Mouse (Mus musculus) neural tube, embryonic 15.5 days (tissue): ENCODE data around the gene Gm39566. TPM values are rescaled to one million over a fixed set of nuclear protein-coding genes. Genes with fewer than 3 reads are reported as not detected.
A peak's percentile ranks its signal among the peaks of the same experiment; 100 is the strongest.

Experiments
- ATAC-seq: fragments of 200-750 bp; cut with Nextera tagmentation; 2 replicates; pipeline ENCODE4 v1.8.0; 2017; ENCODE audit warnings: mild to moderate bottlenecking, moderate TSS enrichment, moderate library complexity; ENCODE audit not compliant: low FRiP score
- H3K27ac ChIP-seq: fragments of 300-500 bp; sonication (generic); replicated peaks from 2 replicates; pipeline ENCODE4 v1.5.1; 2015; ENCODE audit warnings: mild to moderate bottlenecking, inconsistent platforms
- H3K27me3 ChIP-seq: fragments of 300-500 bp; sonication (generic); replicated peaks from 2 replicates; pipeline ENCODE4 v1.6.1; 2015; ENCODE audit warnings: inconsistent platforms
- H3K36me3 ChIP-seq: fragments of 300-500 bp; sonication (generic); 2 replicates; pipeline ENCODE4 v1.6.1; 2015; ENCODE audit warnings: inconsistent platforms
- H3K4me1 ChIP-seq: fragments of 300-500 bp; sonication (generic); 2 replicates; pipeline ENCODE4 v1.6.1; 2015; ENCODE audit warnings: inconsistent platforms
- H3K4me2 ChIP-seq: fragments of 300-500 bp; sonication (generic); 2 replicates; pipeline ENCODE4 v1.6.1; 2015; ENCODE audit warnings: inconsistent platforms, mild to moderate bottlenecking, moderate library complexity
- H3K4me3 ChIP-seq: fragments of 300-500 bp; sonication (generic); replicated peaks from 2 replicates; pipeline ENCODE4 v1.5.1; 2015; ENCODE audit warnings: mild to moderate bottlenecking, inconsistent platforms
- H3K9ac ChIP-seq: fragments of 300-500 bp; sonication (generic); replicated peaks from 2 replicates; pipeline ENCODE4 v1.6.1; 2015; ENCODE audit warnings: mild to moderate bottlenecking, inconsistent platforms
- H3K9me3 ChIP-seq: fragments of 300-500 bp; sonication (generic); replicated peaks from 2 replicates; pipeline ENCODE4 v1.6.1; 2016; ENCODE audit warnings: inconsistent platforms
- WGBS: fragments of 180-500 bp; shearing (Covaris S2); methylation state at CpG from one replicate; pipeline ENCODE4 v1.1.7; 2015; ENCODE audit warnings: mixed read lengths; 5-methylcytosine and 5-hydroxymethylcytosine counted together
- polyA plus RNA-seq: library from polyadenylated mRNA; unstranded; fragments of >200 nt; fragmentation: Nextera tagmentation; extraction: Ambion mirVana; gene quantifications from 2 replicates; pipeline ENCODE4 v1.2.1, GENCODE M21; 2015

Gm39566 gene
- polyA plus RNA-seq, 1 experiment from 2014 or later, result not detected

DNA sequence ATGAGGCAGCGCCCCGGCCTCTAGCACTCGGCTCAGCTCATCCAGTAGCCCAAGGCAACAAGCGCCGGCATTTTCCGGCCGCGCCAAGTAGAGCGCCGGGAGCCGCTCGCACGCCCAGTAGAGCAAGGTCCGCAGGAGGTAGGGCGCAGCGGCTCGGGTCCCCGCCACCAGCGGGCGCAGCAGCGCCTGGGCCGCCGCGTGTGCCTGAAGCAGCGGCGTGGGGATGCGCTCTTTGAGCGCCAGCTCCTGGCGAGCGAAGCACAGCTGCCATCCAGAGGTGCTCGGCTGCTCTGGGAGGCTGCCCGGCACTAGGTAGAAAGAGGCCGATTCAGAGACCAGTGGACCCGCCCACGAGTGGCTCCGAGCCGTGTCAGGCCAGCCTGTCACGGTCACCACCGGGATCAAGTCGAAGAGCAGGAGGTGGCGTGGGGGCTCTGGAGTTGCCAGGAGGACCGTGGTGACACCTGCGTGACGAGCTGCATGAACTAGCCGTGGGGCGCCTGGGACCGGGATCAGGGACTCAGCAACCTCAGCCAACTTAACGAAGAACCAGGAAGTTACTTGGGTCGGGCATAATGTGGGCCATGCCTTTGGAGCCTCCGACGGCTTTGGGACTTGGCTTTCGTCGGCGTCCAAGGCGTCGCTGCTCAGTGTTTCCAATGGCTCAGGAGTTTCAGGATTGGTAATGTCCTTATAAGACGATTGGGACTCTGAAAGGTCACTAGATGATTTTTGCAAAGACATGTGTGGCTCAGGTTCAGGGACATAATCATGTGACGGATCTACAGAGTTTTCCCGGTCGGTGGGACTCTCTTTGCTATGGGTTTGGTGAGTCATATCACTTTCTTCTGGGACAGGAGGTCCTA lies 11.1 kb downstream of the Gm39566 start:
- ATAC-seq, result peak; percentile 14; the same call in 1 of the 2 replicates
- H3K4me3 ChIP-seq, result peak overlapping the region; percentile 63
- 1% methylated on average over 60 of the region's 60 CpGs for WGBS
- peak overlapping the region; percentile 87 for H3K4me2 ChIP-seq
- H3K9ac ChIP-seq, result peak overlapping the region; percentile 57
- peak overlapping the region; percentile 94 for H3K27ac ChIP-seq
- peaks cover 64% of the 10 kb centered on the region for H3K4me1 ChIP-seq
- H3K36me3 ChIP-seq, result no peaks in the 10 kb centered on the region
- peaks cover 21% of the 10 kb centered on the region for H3K27me3 ChIP-seq
- H3K9me3 ChIP-seq, result no peaks in the 10 kb centered on the region

- WGBS, result 2% methylated on average over 12 of the region's 12 CpGs
- H3K27me3 ChIP-seq, result peaks cover 21% of the 10 kb centered on the region
- peaks cover 67% of the 10 kb centered on the region for H3K4me1 ChIP-seq
- peak overlapping the region; percentile 87 for H3K4me2 ChIP-seq
- peak overlapping the region; percentile 57 for H3K9ac ChIP-seq
- no peaks in the 10 kb centered on the region for H3K36me3 ChIP-seq
- peak overlapping the region; percentile 63 for H3K4me3 ChIP-seq
- H3K9me3 ChIP-seq, result no peaks in the 10 kb centered on the region
- no peak for ATAC-seq
- H3K27ac ChIP-seq, result peak overlapping the region; percentile 94
Measured at GRCm38 (mm10) chr11:69803328-69803727, 11.8 kb downstream of the Gm39566 start.

DNA sequence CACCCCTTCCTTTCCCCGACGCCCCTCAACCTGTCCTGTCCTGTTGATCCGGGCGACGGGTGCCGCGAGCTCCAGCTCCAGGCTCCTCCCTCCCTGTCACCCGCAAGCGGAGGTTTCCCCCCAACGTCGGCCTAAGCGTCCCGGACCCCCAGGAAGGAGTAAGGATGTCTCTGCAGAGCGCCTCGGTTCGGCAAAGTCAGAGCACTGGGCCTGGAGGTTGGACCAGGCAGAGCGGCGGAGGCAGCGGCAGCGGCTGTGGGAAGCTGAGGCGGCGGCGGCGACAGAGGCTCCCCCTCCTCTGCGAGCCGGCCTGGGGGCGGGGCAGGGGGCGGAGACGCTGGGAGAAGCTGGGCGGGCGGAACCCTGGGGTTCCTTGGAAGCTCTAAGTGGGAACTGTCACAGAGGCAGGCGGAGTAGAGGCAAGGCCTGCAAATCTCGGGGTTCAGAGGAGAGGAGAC lies 12.4 kb downstream of the Gm39566 start:
- Histone ChIP-seq H3K27ac (peak overlapping the region; percentile 94), H3K9me3 (no peaks in the 10 kb centered on the region), H3K4me1 (peaks cover 67% of the 10 kb centered on the region), H3K4me2 (peak overlapping the region; percentile 87), H3K9ac (peak overlapping the region; percentile 57), H3K36me3 (no peaks in the 10 kb centered on the region), H3K4me3 (peak overlapping the region; percentile 63), H3K27me3 (peaks cover 25% of the 10 kb centered on the region)
- ATAC-seq, result peak; percentile 32
- under 1% methylated on average over 33 of the region's 33 CpGs for WGBS

GRCm38 (mm10) chr11:69801379-69801977 lies 13.6 kb downstream of the Gm39566 start, which contains the start of gene Fgf11:
Gene Fgf11, minus strand, starts transcription at chr11:69801857.
- Histone ChIP-seq H3K4me2 (peak within 1 kb of the TSS; percentile 87), H3K9me3 (no peaks in the 10 kb centered on the region), H3K4me1 (peaks cover 67% of the 10 kb centered on the region), H3K9ac (peak within 1 kb of the TSS; percentile 57), H3K27ac (peak within 1 kb of the TSS; percentile 94), H3K36me3 (no peaks in the 10 kb centered on the region), H3K27me3 (peaks cover 31% of the 10 kb centered on the region), H3K4me3 (peak within 1 kb of the TSS; percentile 63)
- no peak for ATAC-seq
- under 1% methylated on average over 33 of the region's 33 CpGs for WGBS

- 1% methylated on average over 36 of the region's 36 CpGs for WGBS
- peak; percentile 82 for ATAC-seq
- Histone ChIP-seq H3K36me3 (no peaks in the 10 kb centered on the region), H3K4me3 (peak overlapping the region; percentile 63), H3K9me3 (no peaks in the 10 kb centered on the region), H3K4me1 (peaks cover 71% of the 10 kb centered on the region), H3K27me3 (peaks cover 28% of the 10 kb centered on the region), H3K9ac (peak overlapping the region; percentile 57), H3K4me2 (peak overlapping the region; percentile 87), H3K27ac (peak overlapping the region; percentile 94)
Measured at GRCm38 (mm10) chr11:69800392-69801197, 14.5 kb downstream of the Gm39566 start.

- H3K4me3 ChIP-seq, result peak overlapping the region; percentile 63
- 0% methylated on average over 11 of the region's 11 CpGs for WGBS
- H3K4me1 ChIP-seq, result peaks cover 71% of the 10 kb centered on the region
- H3K27me3 ChIP-seq, result peaks cover 24% of the 10 kb centered on the region
- peak overlapping the region; percentile 94 for H3K27ac ChIP-seq
- H3K9ac ChIP-seq, result peak overlapping the region; percentile 57
- peak overlapping the region; percentile 87 for H3K4me2 ChIP-seq
- no peaks in the 10 kb centered on the region for H3K9me3 ChIP-seq
- no peaks in the 10 kb centered on the region for H3K36me3 ChIP-seq
- peak; percentile 12; the same call in 1 of the 2 replicates for ATAC-seq
Measured at GRCm38 (mm10) chr11:69800138-69800391, 15.0 kb downstream of the Gm39566 start.

DNA sequence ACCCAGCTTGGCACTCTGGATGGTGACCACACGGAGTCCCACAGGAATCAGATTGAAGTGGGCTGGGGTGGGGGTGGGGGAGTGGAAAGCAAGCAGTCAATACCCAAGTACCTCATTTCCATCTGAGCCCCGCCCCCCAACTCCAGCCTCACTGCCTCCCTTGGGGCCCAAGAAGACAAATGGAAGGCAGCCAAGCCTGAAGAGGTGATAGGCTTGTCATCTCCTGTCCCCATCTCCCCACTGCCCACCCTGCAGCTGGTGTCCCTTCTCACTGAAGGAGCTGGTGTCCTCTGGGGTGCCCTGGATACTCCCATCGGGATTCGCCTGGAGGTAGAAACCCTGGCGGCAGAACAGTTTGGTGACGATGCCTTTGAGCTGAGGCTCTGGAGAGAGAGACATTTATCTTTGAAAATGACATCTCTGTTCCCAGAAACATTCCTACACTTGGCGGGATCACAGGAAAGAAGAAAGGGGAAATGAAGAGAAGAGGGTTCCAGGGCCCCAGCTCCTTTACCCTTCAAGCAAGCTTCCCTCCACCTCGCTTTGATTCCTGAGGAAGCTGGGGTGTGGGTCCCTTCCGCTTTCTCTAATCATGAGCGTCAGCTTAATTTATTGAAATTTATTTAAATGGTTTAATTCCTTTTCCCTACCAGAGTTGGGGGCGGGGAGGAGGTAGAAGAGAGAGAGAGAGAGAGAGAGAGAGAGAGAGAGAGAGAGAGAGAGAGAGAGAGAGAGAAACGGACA lies 15.5 kb downstream of the Gm39566 start:
- H3K27ac ChIP-seq, result peak overlapping the region; percentile 94
- WGBS, result 13% methylated on average over 12 of the region's 12 CpGs

DNA sequence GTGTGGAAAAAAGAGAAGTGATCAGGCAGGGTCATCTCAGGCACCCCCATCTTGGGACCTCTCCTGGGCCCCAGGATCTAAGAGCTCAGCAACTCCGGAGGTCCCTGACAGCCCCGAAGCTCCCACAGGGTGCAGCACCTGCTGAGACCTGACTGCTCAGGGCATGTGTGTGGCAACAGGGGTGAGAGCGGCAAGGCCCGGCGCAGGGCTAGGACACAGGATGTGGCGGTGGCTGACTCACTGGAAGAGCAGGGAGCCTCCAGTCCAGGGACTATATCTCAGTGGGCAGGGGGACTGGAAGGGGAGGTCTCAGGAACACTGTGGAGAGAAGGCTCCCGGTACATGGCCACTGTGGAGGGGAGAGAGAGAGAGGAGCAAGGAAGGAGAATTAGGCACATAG lies 17.2 kb downstream of the Gm39566 start:
- Histone ChIP-seq H3K4me3 (no peak overlapping the region), H3K4me2 (no peak overlapping the region), H3K9ac (no peak overlapping the region), H3K4me1 (peaks cover 52% of the 10 kb centered on the region), H3K9me3 (no peaks in the 10 kb centered on the region), H3K36me3 (no peaks in the 10 kb centered on the region), H3K27ac (no peak overlapping the region), H3K27me3 (peaks cover 30% of the 10 kb centered on the region)
- ATAC-seq, result no peak
- 81% methylated on average over 7 of the region's 7 CpGs for WGBS

More for the DNA sequence above, 15.5 kb downstream of the Gm39566 start:
- ATAC-seq, result no peak
- peaks cover 22% of the 10 kb centered on the region for H3K27me3 ChIP-seq
- H3K4me3 ChIP-seq, result peak overlapping the region; percentile 63
- no peaks in the 10 kb centered on the region for H3K36me3 ChIP-seq
- peak overlapping the region; percentile 57 for H3K9ac ChIP-seq
- peak overlapping the region; percentile 87 for H3K4me2 ChIP-seq
- no peaks in the 10 kb centered on the region for H3K9me3 ChIP-seq
- H3K4me1 ChIP-seq, result peaks cover 68% of the 10 kb centered on the region

DNA sequence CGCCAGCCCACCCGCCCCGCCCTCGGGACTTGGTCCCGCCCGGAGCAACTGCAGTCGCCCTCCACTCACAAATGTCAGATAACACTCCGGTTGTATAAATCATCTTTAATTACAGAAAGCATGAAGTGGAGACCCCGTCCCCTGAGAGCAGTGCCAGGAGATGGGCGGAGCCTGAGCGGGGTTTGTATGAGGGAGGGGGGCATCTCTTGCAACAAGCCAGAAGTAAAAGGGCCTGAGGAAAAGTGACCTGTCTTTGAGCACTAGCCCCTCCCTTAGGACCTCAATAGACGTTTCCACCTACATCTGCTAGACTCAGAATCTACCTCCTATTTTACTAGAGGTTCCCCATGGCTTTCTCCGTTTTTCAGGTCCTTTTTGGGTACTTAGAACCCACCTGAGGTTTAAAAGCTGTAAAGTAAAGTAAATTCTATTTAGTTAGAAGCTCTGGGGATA lies 19.1 kb downstream of the Gm39566 start:
- Histone ChIP-seq H3K4me2 (peak overlapping the region; percentile 85), H3K4me1 (peaks cover 33% of the 10 kb centered on the region), H3K9me3 (no peaks in the 10 kb centered on the region), H3K4me3 (peak overlapping the region; percentile 46), H3K27ac (no peak overlapping the region), H3K27me3 (peaks cover 30% of the 10 kb centered on the region), H3K9ac (no peak overlapping the region; the same call in 1 of the 2 replicates), H3K36me3 (no peaks in the 10 kb centered on the region)
- 1% methylated on average over 13 of the region's 13 CpGs for WGBS
- ATAC-seq, result no peak

DNA sequence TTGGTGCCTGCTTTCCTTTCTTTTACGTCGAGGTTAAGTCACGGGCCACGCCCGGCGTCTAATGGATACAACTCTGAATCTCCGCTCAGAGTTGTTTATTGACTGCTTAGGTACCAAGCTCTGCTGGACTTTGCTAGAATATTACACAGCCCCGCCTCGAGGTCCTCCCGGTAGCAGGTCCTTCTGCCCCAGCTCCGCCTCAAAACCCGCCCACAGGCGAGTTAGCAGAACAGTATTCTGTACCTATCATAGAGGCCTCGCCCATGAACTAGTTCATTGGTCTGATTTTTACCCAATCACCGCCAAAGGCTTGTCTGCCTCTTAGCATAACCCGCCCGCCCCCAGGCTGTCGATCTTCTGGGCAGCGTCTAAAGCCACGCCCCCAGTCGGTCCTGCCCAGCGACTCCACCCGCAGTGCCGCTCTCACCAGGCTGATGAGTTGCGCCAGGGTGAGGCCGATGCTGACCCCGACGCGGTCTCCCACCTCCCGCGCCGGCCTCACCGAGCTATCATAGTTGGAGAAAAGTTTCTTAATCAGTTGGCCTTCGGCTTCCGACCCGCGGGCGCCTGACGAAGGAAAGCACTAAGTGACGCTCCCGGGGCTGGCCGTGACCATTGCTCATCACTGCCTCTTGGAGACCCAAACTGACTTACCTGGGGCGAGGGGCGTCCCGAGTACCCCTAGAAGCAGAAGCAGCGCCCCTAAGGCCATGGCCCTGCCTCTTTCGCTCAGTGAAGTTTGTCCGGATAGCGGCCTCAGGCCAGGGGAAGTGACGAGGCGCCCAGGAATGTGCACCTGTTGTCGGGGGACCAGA lies 19.7 kb downstream of the Gm39566 start, which contains the start of gene Chrnb1:
TSS of gene Chrnb1 (minus strand) at position 776 of the 815 bp plus-strand sequence.
- Histone ChIP-seq H3K27ac (0 out of 2 replicates have a peak within 1 kb of the TSS, but pooled peaks have one; percentile 33), H3K27me3 (peaks cover 30% of the 10 kb centered on the region), H3K9me3 (no peaks in the 10 kb centered on the region), H3K9ac (peak within 1 kb of the TSS; percentile 43), H3K36me3 (no peaks in the 10 kb centered on the region), H3K4me2 (peak within 1 kb of the TSS; percentile 85), H3K4me3 (peak within 1 kb of the TSS; percentile 46), H3K4me1 (peaks cover 28% of the 10 kb centered on the region)
- WGBS, result 2% methylated on average over 52 of the region's 52 CpGs
- peak; percentile 89 for ATAC-seq
